Mouse (Mus musculus) ES-Bruce4 (cell line): Measurements from ENCODE around the gene Ranbp2. TPM values are rescaled to one million over a fixed set of nuclear protein-coding genes. Genes with fewer than 3 reads are reported as not detected.

Experiments used
- H3K27ac ChIP-seq: 2 replicates; pipeline ENCODE4 v1.5.1; 2012; ENCODE audit warnings: low read length, inconsistent platforms; ENCODE audit not compliant: insufficient read depth
- H3K27me3 ChIP-seq: 2 replicates; pipeline ENCODE4 v1.6.1; 2012; ENCODE audit warnings: mild to moderate bottlenecking, low read length, inconsistent platforms; ENCODE audit not compliant: control insufficient read depth, poor library complexity, insufficient read depth, severe bottlenecking
- H3K36me3 ChIP-seq: 2 replicates; pipeline ENCODE4 v1.6.1; 2012; ENCODE audit warnings: inconsistent platforms, mild to moderate bottlenecking, low read length, moderate library complexity; ENCODE audit not compliant: control insufficient read depth, poor library complexity, insufficient read depth, severe bottlenecking
- H3K4me1 ChIP-seq: one replicate; pipeline ENCODE4 v1.8.1; 2011; ENCODE audit warnings: low read length; ENCODE audit not compliant: control insufficient read depth, insufficient read depth
- H3K4me3 ChIP-seq: 2 replicates; pipeline ENCODE4 v1.5.1; 2011; ENCODE audit warnings: low read depth, mild to moderate bottlenecking, low read length
- H3K9ac ChIP-seq: 2 replicates; pipeline ENCODE4 v1.6.1; 2012; ENCODE audit warnings: low read depth, mild to moderate bottlenecking, inconsistent platforms; ENCODE audit not compliant: poor library complexity, severe bottlenecking
- H3K9me3 ChIP-seq: replicated peaks from 2 replicates; pipeline ENCODE4 v1.6.1; 2012; ENCODE audit warnings: mild to moderate bottlenecking, low read length, inconsistent platforms; ENCODE audit not compliant: control insufficient read depth, poor library complexity, insufficient read depth, severe bottlenecking
- CTCF ChIP-seq: IDR thresholded peaks from one replicate; pipeline ENCODE4 v1.8.1; 2011; ENCODE audit warnings: low read depth, low read length
- EP300 ChIP-seq: IDR thresholded peaks from 2 replicates; pipeline ENCODE4 v1.6.1; 2011; ENCODE audit warnings: low read depth, low read length; ENCODE audit not compliant: insufficient read depth
- POLR2A ChIP-seq: IDR thresholded peaks from one replicate; pipeline ENCODE4 v1.8.1; 2011; ENCODE audit warnings: low read length; ENCODE audit not compliant: insufficient read depth
- polyA plus RNA-seq: library from polyadenylated mRNA; stranded (reverse); fragments of >200 nt; gene quantifications from 2 replicates; pipeline ENCODE4 v1.2.4, GENCODE M21; 2011; ENCODE audit warnings: low read depth; ENCODE audit not compliant: missing spikeins, insufficient read depth, insufficient read length

Gene Ranbp2
- polyA plus RNA-seq, 1 experiment, result 114 TPM

DNA sequence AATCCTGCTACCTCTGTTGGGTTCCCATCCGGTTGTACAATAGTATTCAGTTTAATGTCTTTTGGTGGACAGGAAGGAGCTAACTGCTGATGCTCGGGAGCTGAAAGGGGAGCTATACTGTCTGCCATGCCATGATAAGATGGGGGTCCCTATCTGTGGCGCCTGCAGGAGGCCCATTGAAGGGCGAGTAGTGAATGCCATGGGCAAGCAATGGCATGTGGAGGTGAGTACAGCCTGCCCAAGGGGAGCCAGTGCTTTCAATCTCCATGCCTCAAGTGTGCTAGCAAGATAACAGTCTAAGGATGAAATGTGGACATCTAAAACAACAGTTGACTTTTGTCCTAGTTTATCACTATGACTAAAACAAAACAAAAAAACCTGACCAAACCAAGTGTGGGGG, 34.4 kb upstream of the Ranbp2 start:
- H3K4me3 ChIP-seq, result no peak overlapping the region
- H3K9me3 ChIP-seq, result no peaks in the 10 kb centered on the region
- no peak overlapping the region for H3K9ac ChIP-seq
- H3K27ac ChIP-seq, result no peak overlapping the region
- no peaks in the 10 kb centered on the region for H3K4me1 ChIP-seq
- TF ChIP-seq EP300 (no peak), CTCF (no peak), POLR2A (no peak)
- H3K27me3 ChIP-seq, result no peaks in the 10 kb centered on the region
- H3K36me3 ChIP-seq, result peaks cover 7% of the 10 kb centered on the region

DNA sequence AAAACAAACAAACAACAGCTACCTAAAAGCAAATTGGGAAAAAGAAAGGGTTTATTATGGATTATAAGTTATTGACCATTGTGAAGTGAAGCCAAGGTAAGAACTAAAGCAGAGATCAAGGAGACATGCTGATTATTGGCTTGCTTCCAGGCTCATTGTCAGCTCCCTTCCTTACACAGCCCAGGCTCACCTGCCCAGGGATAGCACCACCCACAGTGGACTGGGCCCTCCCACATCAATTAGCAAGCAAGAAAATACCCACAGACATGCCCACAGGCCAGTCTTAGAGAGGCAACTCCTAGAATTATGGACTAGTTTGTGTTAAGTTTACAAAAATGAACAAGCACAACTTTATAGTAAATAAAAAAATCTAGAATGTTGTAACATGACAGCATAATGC, 33.9 kb upstream of the Ranbp2 start:
- H3K36me3 ChIP-seq, result peaks cover 7% of the 10 kb centered on the region

DNA sequence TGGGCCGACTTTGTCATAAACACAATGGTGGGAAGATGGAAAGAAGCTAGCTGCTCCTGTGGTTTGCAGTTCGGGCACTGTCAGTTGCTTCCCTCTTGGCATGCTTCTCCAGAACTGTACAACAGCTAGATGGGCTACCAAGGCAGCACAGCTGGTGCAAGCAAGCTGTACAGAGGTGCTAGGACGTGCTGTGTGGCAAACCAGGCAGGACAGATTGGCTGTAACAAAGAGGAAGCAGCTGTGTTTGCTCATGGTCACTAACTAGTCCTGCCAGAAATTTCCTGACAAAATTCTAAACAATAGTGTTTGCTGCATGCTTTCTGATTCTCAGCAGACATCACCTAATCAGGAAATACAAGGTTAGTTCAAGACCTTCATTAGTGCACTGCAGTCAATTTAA, 30.0 kb upstream of the Ranbp2 start:
- H3K9ac ChIP-seq, result no peak overlapping the region
- H3K27me3 ChIP-seq, result no peaks in the 10 kb centered on the region
- H3K9me3 ChIP-seq, result no peaks in the 10 kb centered on the region
- no peak overlapping the region for H3K4me3 ChIP-seq
- H3K4me1 ChIP-seq, result no peaks in the 10 kb centered on the region
- TF ChIP-seq EP300 (no peak), POLR2A (no peak)
- no peaks in the 10 kb centered on the region; the same call in 1 of the 2 replicates for H3K36me3 ChIP-seq
- no peak overlapping the region for H3K27ac ChIP-seq

More for the DNA sequence above, 33.9 kb upstream of the Ranbp2 start:
- Histone ChIP-seq H3K27me3 (no peaks in the 10 kb centered on the region), H3K9ac (no peak overlapping the region), H3K9me3 (no peaks in the 10 kb centered on the region), H3K4me1 (no peaks in the 10 kb centered on the region), H3K27ac (no peak overlapping the region), H3K4me3 (no peak overlapping the region)
- TF ChIP-seq POLR2A, result no peak
- no peak for TF ChIP-seq CTCF
- TF ChIP-seq EP300, result no peak

DNA sequence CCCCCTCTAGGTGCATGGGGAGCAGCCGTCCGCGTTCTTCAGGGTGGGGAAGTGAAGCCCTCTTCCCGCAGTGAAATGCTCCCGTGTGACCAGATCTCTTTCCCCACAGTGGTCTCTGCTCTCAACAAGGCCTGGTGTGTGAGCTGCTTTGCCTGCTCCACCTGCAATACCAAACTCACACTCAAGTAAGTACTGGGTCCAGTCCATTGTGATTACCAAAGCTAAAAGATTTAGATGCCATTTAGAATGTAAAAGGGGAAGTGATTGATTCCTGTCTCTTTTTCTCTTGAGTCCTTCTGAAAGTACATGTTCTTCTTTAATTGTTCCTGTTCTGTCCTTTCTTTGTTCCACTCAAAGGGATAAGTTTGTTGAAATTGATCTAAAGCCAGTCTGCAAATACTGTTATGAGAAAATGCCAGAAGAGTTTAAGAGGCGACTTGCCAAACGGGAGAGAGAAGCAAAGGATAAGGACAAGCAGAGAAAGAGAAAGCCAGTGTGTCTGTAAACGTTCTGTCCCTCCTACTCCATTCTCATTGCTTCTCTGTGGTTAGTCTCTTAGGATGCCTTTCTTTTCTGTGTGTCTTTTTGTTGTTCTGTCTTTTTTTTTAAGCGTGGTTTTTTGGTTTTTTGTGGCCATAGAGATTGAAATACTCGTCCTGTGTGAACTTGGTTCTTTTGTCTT, 28.3 kb upstream of the Ranbp2 start:
- H3K9me3 ChIP-seq, result no peaks in the 10 kb centered on the region
- TF ChIP-seq CTCF (no peak), EP300 (no peak)
- no peaks in the 10 kb centered on the region for H3K27me3 ChIP-seq
- H3K4me1 ChIP-seq, result no peaks in the 10 kb centered on the region
- no peak overlapping the region for H3K27ac ChIP-seq
- peaks cover 3% of the 10 kb centered on the region; the same call in 1 of the 2 replicates for H3K36me3 ChIP-seq
- no peak overlapping the region for H3K4me3 ChIP-seq
- H3K9ac ChIP-seq, result no peak overlapping the region

DNA sequence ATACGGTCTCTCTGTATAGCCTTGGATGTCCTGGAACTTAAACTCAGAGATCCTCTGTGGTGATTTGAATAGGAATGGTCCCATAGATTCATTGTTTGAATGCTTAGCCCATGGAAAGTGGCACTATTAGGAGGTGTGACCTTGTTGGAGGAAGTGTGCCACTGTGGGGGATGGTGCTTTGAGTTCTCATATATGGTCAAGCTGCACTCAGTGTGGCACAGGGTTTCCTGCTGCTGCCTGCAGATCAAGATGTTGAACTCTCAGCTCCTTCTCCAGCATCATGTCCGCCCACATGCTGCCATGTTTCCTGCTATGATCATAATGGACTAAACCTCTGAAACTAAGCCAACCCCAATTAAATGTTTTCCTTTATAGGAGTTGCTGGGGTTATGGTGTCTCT, 18.8 kb upstream of the Ranbp2 start:
- H3K9ac ChIP-seq, result no peak overlapping the region
- H3K4me1 ChIP-seq, result no peaks in the 10 kb centered on the region
- H3K27me3 ChIP-seq, result no peaks in the 10 kb centered on the region
- H3K4me3 ChIP-seq, result no peak overlapping the region
- TF ChIP-seq EP300 (no peak), CTCF (no peak), POLR2A (no peak)
- H3K36me3 ChIP-seq, result no peaks in the 10 kb centered on the region
- H3K9me3 ChIP-seq, result no peaks in the 10 kb centered on the region
- no peak overlapping the region for H3K27ac ChIP-seq

DNA sequence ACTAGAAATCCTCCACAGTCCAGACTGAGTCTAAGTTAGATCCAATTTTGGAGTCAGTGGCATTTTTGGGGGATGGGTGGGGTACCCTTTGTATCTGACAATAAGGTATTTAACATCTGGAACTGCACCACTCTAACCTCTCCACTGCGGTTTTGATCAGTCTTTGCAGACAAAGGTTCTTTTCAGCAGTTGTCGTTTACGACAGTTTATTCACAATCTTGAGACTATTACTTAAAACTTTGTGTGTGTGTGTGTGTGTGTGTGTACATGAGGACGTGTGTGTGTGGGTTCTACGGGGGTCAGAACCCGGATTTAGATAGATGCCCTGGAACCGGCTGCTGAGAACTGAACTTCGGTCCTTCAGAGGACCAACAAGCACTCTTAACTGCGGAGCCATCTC, 870 bp upstream of the Ranbp2 start:
- Histone ChIP-seq H3K9ac (peak overlapping the region; percentile 84), H3K9me3 (no peaks in the 10 kb centered on the region), H3K27me3 (no peaks in the 10 kb centered on the region; the same call in 1 of the 2 replicates), H3K4me3 (peak overlapping the region; percentile 87), H3K36me3 (no peaks in the 10 kb centered on the region), H3K4me1 (no peaks in the 10 kb centered on the region), H3K27ac (no peak overlapping the region)
- no peak for TF ChIP-seq CTCF
- TF ChIP-seq EP300, result no peak
